In genomic region chr15:89426716-89427115, GRCm38 (mm10) we compare ENCODE assay signal across 30 mouse cellular contexts. TPM values are rescaled to one million over a fixed set of nuclear protein-coding genes. Genes with fewer than 3 reads are reported as not detected.
DNase-seq lines count a peak whose midpoint lies in the region; ATAC-seq lines count a peak whose summit lies in the region.
"Had no signal": no experiment of that assay in that cellular context is flagged by ENCODE, and none has a peak within 500 bp of the region (broad histone marks: within the 10 kb centered on the region; RNA-seq: fewer than 3 reads in every experiment).

No protein-coding gene starts in this region.

- H3K9ac ChIP-seq in heart, embryonic 14.5 days (ENCODE audit: low read length), result peak overlapping the region; percentile 54
- H3K9ac ChIP-seq: forebrain, embryonic 13.5 days; kidney, embryonic 15.5 days; limb, embryonic 12.5 days; liver, embryonic 12.5 days; neural tube, embryonic 15.5 days had no signal

- peak; percentile 21 for DNase-seq in adrenal gland, postnatal 25 days
- no peak for DNase-seq in adrenal gland, adult 8-10 months
- DNase-seq in heart, adult 18-20 months, result peak; percentile 65 to 73
- DNase-seq in heart, adult 8-10 months (ENCODE audit: low spot score), result no peak
- DNase-seq in heart, postnatal 4 days, result peak; percentile 71
- no peak for DNase-seq in limb, embryonic 10.5 days (ENCODE audit: low spot score)
- no peak for DNase-seq in lung, postnatal 14 days
- DNase-seq: kidney, postnatal 4 days; lung, adult 2 months; lung, postnatal 36 days; right cerebral cortex, postnatal 25 days; thymus, adult 2 months had no signal

- peaks cover 25 to 41% of the 10 kb centered on the region in 2 experiments for H3K4me1 ChIP-seq in heart, embryonic 14.5 days (ENCODE audit: control insufficient read depth in 2 of 2, insufficient read depth in 2 of 2, low read length in 2 of 2)
- peaks cover 32% of the 10 kb centered on the region for H3K4me1 ChIP-seq in limb, embryonic 10.5 days

- peaks cover 54% of the 10 kb centered on the region for H3K36me3 ChIP-seq in heart, embryonic 14.5 days (ENCODE audit: control insufficient read depth, insufficient read depth, low read length)
- H3K36me3 ChIP-seq in limb, embryonic 10.5 days, result peaks cover 25% of the 10 kb centered on the region

- 73% methylated on average over 10 of the region's 10 CpGs for WGBS in heart, embryonic 14.5 days
- WGBS in limb, embryonic 10.5 days, result 95% methylated on average over 10 of the region's 10 CpGs

- H3K4me3 ChIP-seq in heart, embryonic 14.5 days (ENCODE audit: control insufficient read depth in 1 of 2, insufficient read depth in 1 of 2, low read depth in 1 of 2, low read length in 2 of 2), result no peak overlapping the region
- no peak overlapping the region for H3K4me3 ChIP-seq in limb, embryonic 10.5 days
- H3K4me3 ChIP-seq: embryonic facial prominence, embryonic 10.5 days; forebrain, embryonic 13.5 days; kidney, embryonic 15.5 days; limb, embryonic 12.5 days; liver, embryonic 12.5 days; neural tube, embryonic 15.5 days had no signal

- ATAC-seq in heart, embryonic 14.5 days (ENCODE audit: insufficient number of reproducible peaks, insufficient read depth, low FRiP score, low read depth), result no peak
- ATAC-seq: forebrain, embryonic 13.5 days; hindbrain, embryonic 16.5 days; intestine, embryonic 16.5 days; liver, embryonic 12.5 days; midbrain, embryonic 16.5 days had no signal

- H3K4me2 ChIP-seq in heart, embryonic 14.5 days (ENCODE audit: low read length), result no peak overlapping the region
- H3K4me2 ChIP-seq: forebrain, embryonic 13.5 days; kidney, embryonic 15.5 days; limb, embryonic 12.5 days; liver, embryonic 12.5 days; neural tube, embryonic 15.5 days had no signal

- H3K9me3 ChIP-seq in heart, embryonic 14.5 days (ENCODE audit: control insufficient read depth, low read length), result no peaks in the 10 kb centered on the region
- no peaks in the 10 kb centered on the region for H3K9me3 ChIP-seq in limb, embryonic 10.5 days (replicated peaks)
- H3K9me3 ChIP-seq: embryonic facial prominence, embryonic 10.5 days; forebrain, embryonic 13.5 days; kidney, embryonic 15.5 days; limb, embryonic 12.5 days; liver, embryonic 12.5 days; neural tube, embryonic 15.5 days had no signal

- no peaks in the 10 kb centered on the region for H3K27me3 ChIP-seq in heart, embryonic 14.5 days (ENCODE audit: control insufficient read depth, insufficient read depth, low read length)
- H3K27me3 ChIP-seq in limb, embryonic 10.5 days (ENCODE audit: low read depth, poor library complexity, severe bottlenecking), result no peaks in the 10 kb centered on the region
- H3K27me3 ChIP-seq: forebrain, embryonic 13.5 days; kidney, embryonic 15.5 days; limb, embryonic 12.5 days; liver, embryonic 12.5 days; neural tube, embryonic 15.5 days had no signal

- H3K27ac ChIP-seq in heart, embryonic 14.5 days (replicated peaks in 1 of 2; ENCODE audit: control insufficient read depth in 1 of 2, insufficient read depth in 1 of 2, low read depth in 2 of 2, low read length in 2 of 2), result peak overlapping the region; percentile 99 to 100
- H3K27ac ChIP-seq in limb, embryonic 10.5 days, result no peak overlapping the region
- H3K27ac ChIP-seq: embryonic facial prominence, embryonic 10.5 days; forebrain, embryonic 13.5 days; kidney, embryonic 15.5 days; limb, embryonic 12.5 days; neural tube, embryonic 15.5 days had no signal

RNA-seq across cellular contexts. Expression of gene Cpt1b, which starts 1.1 kb away (rescaled TPM):
- 101 and 132 TPM in 2 replicates for total RNA-seq in adrenal gland, postnatal 25 days (2021)
- total RNA-seq in adrenal gland, adult 8-10 months (2022), result 10 to 100 TPM in 3 of 4 experiments, 1 to 10 TPM in 1; 6.3 to 68.6 (median 53.1) TPM
- total RNA-seq in heart, adult 18-20 months (2021), result 100 to 1,000 TPM; 559 to 601 TPM
- total RNA-seq in heart, adult 8-10 months (2022), result 100 to 1,000 TPM; 631 to 738 (median 682) TPM
- polyA plus RNA-seq in heart, embryonic 14.5 days (2014; fragmentation: Nextera tagmentation; extraction: Ambion mirVana), result 190 and 218 TPM in 2 replicates
- 100 to 1,000 TPM; 585 to 617 TPM for total RNA-seq in heart, postnatal 4 days (2021)
- polyA plus RNA-seq in limb, embryonic 10.5 days (2016; fragmentation: Nextera tagmentation; extraction: Ambion mirVana), result 1.0 and 1.1 TPM in 2 replicates
- total RNA-seq: hematopoietic stem cell, adult 5-6 weeks had no signal

RNA-seq across cellular contexts. Expression of gene C730034F03Rik, which starts 2.7 kb away (rescaled TPM):
- 1.5 and 2.0 TPM in 2 replicates for total RNA-seq in adrenal gland, postnatal 25 days (2021)
- 1 to 10 TPM; 1.1 to 2.3 (median 1.9) TPM for total RNA-seq in adrenal gland, adult 8-10 months (2022)
- total RNA-seq in heart, adult 18-20 months (2021), result 1 to 10 TPM; 1.3 to 1.6 TPM
- 1 to 10 TPM; 1.4 to 4.1 (median 2.0) TPM for total RNA-seq in heart, adult 8-10 months (2022)
- polyA plus RNA-seq in heart, embryonic 14.5 days (2014; fragmentation: Nextera tagmentation; extraction: Ambion mirVana), result 3.1 and 3.2 TPM in 2 replicates
- 1 to 10 TPM; 1.1 to 1.8 TPM for total RNA-seq in heart, postnatal 4 days (2021)
- polyA plus RNA-seq in limb, embryonic 10.5 days (2016; fragmentation: Nextera tagmentation; extraction: Ambion mirVana), result 3.0 and 4.5 TPM in 2 replicates

RNA-seq across cellular contexts. Expression of gene Gm44502, which starts 2.8 kb away (rescaled TPM):
- 10.4 TPM in 1 of 2 replicates, not detected in the other for total RNA-seq in adrenal gland, postnatal 25 days (2021)
- 1 to 10 TPM in 2 of 4 experiments, not detected in 2; 1.2 to 1.5 TPM for total RNA-seq in adrenal gland, adult 8-10 months (2022)
- total RNA-seq in heart, adult 18-20 months (2021), result 1 to 10 TPM; 4.6 to 5.0 TPM
- total RNA-seq in heart, adult 8-10 months (2022), result 10 to 100 TPM in 2 of 4 experiments, 1 to 10 TPM in 2; 6.9 to 14.3 (median 10.7) TPM
- 0.53 and 0.59 TPM in 2 replicates for polyA plus RNA-seq in heart, embryonic 14.5 days (2014; fragmentation: Nextera tagmentation; extraction: Ambion mirVana)
- total RNA-seq in heart, postnatal 4 days (2021), result 10 to 100 TPM in 1 of 2 experiments, 1 to 10 TPM in 1; 2.1 to 11.6 TPM
- not detected in 2 replicates for polyA plus RNA-seq in limb, embryonic 10.5 days (2016; fragmentation: Nextera tagmentation; extraction: Ambion mirVana)
- total RNA-seq: hematopoietic stem cell, adult 5-6 weeks; layer of hippocampus, postnatal 14 days; megakaryocyte-erythroid progenitor cell, adult 5-6 weeks; MEL had no signal
- polyA plus RNA-seq: embryonic facial prominence, embryonic 10.5 days; forebrain, embryonic 13.5 days; intestine, embryonic 16.5 days; kidney, embryonic 15.5 days; limb, embryonic 12.5 days; liver, embryonic 12.5 days; lung, adult 2 months; midbrain, embryonic 16.5 days; neural tube, embryonic 15.5 days; stomach, embryonic 14.5 days had no signal

RNA-seq across cellular contexts. Expression of gene Chkb, which starts 3.0 kb away (rescaled TPM):
- 72.8 and 73.9 TPM in 2 replicates for total RNA-seq in adrenal gland, postnatal 25 days (2021)
- total RNA-seq in adrenal gland, adult 8-10 months (2022), result 10 to 100 TPM; 47.0 to 76.2 (median 66.7) TPM
- 10 to 100 TPM; 44.8 to 55.0 TPM for total RNA-seq in heart, adult 18-20 months (2021)
- total RNA-seq in heart, adult 8-10 months (2022), result 10 to 100 TPM; 46.7 to 59.6 (median 54.0) TPM
- polyA plus RNA-seq in heart, embryonic 14.5 days (2014; fragmentation: Nextera tagmentation; extraction: Ambion mirVana), result 68.9 and 75.0 TPM in 2 replicates
- total RNA-seq in heart, postnatal 4 days (2021), result 10 to 100 TPM; 68.2 to 94.0 TPM
- polyA plus RNA-seq in limb, embryonic 10.5 days (2016; fragmentation: Nextera tagmentation; extraction: Ambion mirVana), result 38.6 and 41.9 TPM in 2 replicates

RNA-seq across cellular contexts. Expression of gene Syce3, which starts 16.4 kb away (rescaled TPM):
- not detected in 2 replicates for total RNA-seq in adrenal gland, postnatal 25 days (2021)
- not detected for total RNA-seq in adrenal gland, adult 8-10 months (2022)
- total RNA-seq in heart, adult 18-20 months (2021), result not detected
- total RNA-seq in heart, adult 8-10 months (2022), result not detected
- not detected in 2 replicates for polyA plus RNA-seq in heart, embryonic 14.5 days (2014; fragmentation: Nextera tagmentation; extraction: Ambion mirVana)
- not detected for total RNA-seq in heart, postnatal 4 days (2021)
- polyA plus RNA-seq in limb, embryonic 10.5 days (2016; fragmentation: Nextera tagmentation; extraction: Ambion mirVana), result not detected in 2 replicates
- total RNA-seq: common myeloid progenitor, adult 5-6 weeks; hematopoietic stem cell, adult 5-6 weeks; layer of hippocampus, postnatal 14 days; megakaryocyte-erythroid progenitor cell, adult 5-6 weeks had no signal
- polyA plus RNA-seq: embryonic facial prominence, embryonic 10.5 days; forebrain, embryonic 13.5 days; hindbrain, embryonic 16.5 days; kidney, embryonic 15.5 days; limb, embryonic 12.5 days; liver, embryonic 12.5 days; lung, adult 2 months; midbrain, embryonic 16.5 days; neural tube, embryonic 15.5 days; spleen, adult 2 months; stomach, embryonic 14.5 days; thymus, adult 2 months; urinary bladder, adult 2 months had no signal

Comparison
In these comparisons a context has a peak if more than half of its experiments do, and no peak if none do; other contexts are left out.
1. DNase-seq: peak in adrenal gland, postnatal 25 days (single experiment), heart, adult 18-20 months (2 of 2) and heart, postnatal 4 days (single experiment); none in adrenal gland, adult 8-10 months (single experiment), heart, adult 8-10 months (single experiment), limb, embryonic 10.5 days (single experiment) and lung, postnatal 14 days (single experiment).